Mouse (Mus musculus) gastrocnemius, postnatal 14 days (tissue): ENCODE measurements at regions not wholly inside any gene's neighbourhood (a gene's known extent, or its start where the extent isn't known, plus 50 kb on each side); places are given as distances from the start of the nearest gene placed in this dataset.
"Not testable (repeated sequence)": the region's sequence is repeated elsewhere in the genome, so short reads cannot be mapped to it uniquely, and the experiment has no call there.

Experiments
- DNase-seq: peaks from one replicate; pipeline ENCODE4 v3.0.0; 2021; ENCODE audit warnings: mixed read lengths
- intact Hi-C: fragments of 180-260 bp; cut with DNase I; formaldehyde crosslinking; loops from one replicate; pipeline ENCODE4 v1.15.1; 2025; ENCODE audit warnings: low total_unique reads

- DNase-seq: peak; percentile 32
- intact Hi-C loops: not testable (repeated sequence)
Observed at GRCm38 (mm10) chrX:4136135-4136534, 60.2 kb upstream of the Btbd35f28 start.
